Mouse (Mus musculus) G1E (cell line): ENCODE measurements at regions not wholly inside any gene's neighbourhood (a gene's known extent, or its start where the extent isn't known, plus 50 kb on each side); places are given as distances from the start of the nearest gene placed in this dataset.

Experiments
- CTCF ChIP-seq: IDR thresholded peaks from 2 replicates; pipeline ENCODE4 v1.5.1; 2012; ENCODE audit warnings: low read depth, low read length, inconsistent platforms, mixed read lengths
- GATA1 ChIP-seq: IDR thresholded peaks from 2 replicates; pipeline ENCODE4 v1.6.1; 2012; ENCODE audit warnings: borderline replicate concordance, low read length, inconsistent platforms, mixed read lengths
- TAL1 ChIP-seq: conservative IDR thresholded peaks from 2 replicates; pipeline ENCODE4 v1.6.1; 2012; ENCODE audit warnings: low read depth, low read length, inconsistent platforms, mixed read lengths

DNA sequence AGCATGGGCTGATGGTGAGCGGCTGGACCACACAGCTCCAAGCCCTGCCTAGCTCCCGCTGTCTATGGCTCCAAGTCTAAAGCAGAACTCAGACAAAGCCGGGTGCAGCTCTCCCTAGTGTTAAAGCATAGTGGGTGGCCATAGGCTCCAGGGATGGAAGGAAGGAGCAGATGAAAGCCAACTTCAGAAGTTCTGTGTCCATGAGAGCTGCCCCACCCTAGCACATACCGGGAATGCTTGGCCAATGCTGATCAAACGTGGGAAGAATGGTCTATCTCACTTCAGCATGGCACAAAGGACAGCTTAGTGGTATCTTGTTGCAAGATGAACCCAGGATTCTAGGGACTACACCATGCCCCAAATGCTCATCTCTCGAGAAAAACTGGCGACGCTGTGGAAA is 55.5 kb upstream of the Ssx2ip start:
- TF ChIP-seq CTCF (no peak), GATA1 (no peak), TAL1 (no peak)
